In genomic region chr9:116651414-116651813, GRCm38 (mm10) we compare ENCODE assay signal across 15 mouse cellular contexts.
DNase-seq lines count a peak whose midpoint lies in the region; ATAC-seq and TF ChIP-seq lines count a peak whose summit lies in the region.
"Had no signal": no experiment of that assay in that cellular context is flagged by ENCODE, and none has a peak within 500 bp of the region (broad histone marks: within the 10 kb centered on the region; RNA-seq: fewer than 3 reads in every experiment).

No protein-coding gene starts in this region.

- no peak for DNase-seq in heart, adult 2 months
- no peak for DNase-seq in heart, postnatal 14 days
- no peak for DNase-seq in liver, postnatal 0 days
- no peak for DNase-seq in liver, embryonic 11.5 days (ENCODE audit: low spot score)
- DNase-seq in Patski (ENCODE audit: low read depth, low spot score), result no peak
- no peak for DNase-seq in urinary bladder, adult 2 months (ENCODE audit: low spot score)
- DNase-seq in urinary bladder, adult 18-20 months (ENCODE audit: low spot score in 2 of 2), result no peak
- DNase-seq: cerebellum, postnatal 36 days; kidney, postnatal 25 days had no signal

- no peak for TF ChIP-seq EP300 in heart, adult 2 months (IDR thresholded peaks at IDR 0.05; ENCODE audit: insufficient read depth, low read depth, low read length)
- TF ChIP-seq EP300 in liver, postnatal 0 days (IDR thresholded peaks at IDR 0.05; ENCODE audit: low read depth), result no peak

- no peak overlapping the region for H3K4me2 ChIP-seq in liver, postnatal 0 days (ENCODE audit: low read depth, low read length)
- no peak overlapping the region for H3K4me2 ChIP-seq in liver, embryonic 11.5 days
- H3K4me2 ChIP-seq: hindbrain, embryonic 14.5 days had no signal

- intact Hi-C loops in heart, adult 2 months (cut with DNase I), result loop anchor here (5.0 kb wide), 1 partner anchor 224 kb away; no protein-coding TSS in a partner anchor
- intact Hi-C loops in heart, postnatal 14 days (cut with DNase I), result no loop called here

- no peak overlapping the region for H3K9ac ChIP-seq in heart, adult 2 months (ENCODE audit: low read depth, low read length)
- no peak overlapping the region for H3K9ac ChIP-seq in liver, postnatal 0 days (replicated peaks)
- no peak overlapping the region for H3K9ac ChIP-seq in liver, embryonic 11.5 days (ENCODE audit: low read depth, low read length)
- H3K9ac ChIP-seq: hindbrain, embryonic 14.5 days had no signal

- no peak for TF ChIP-seq POLR2A in heart, adult 2 months (IDR thresholded peaks at IDR 0.05; ENCODE audit: insufficient read depth, low read depth, low read length)

- no peaks in the 10 kb centered on the region for H3K79me2 ChIP-seq in heart, adult 2 months (replicated peaks; ENCODE audit: control insufficient read depth, insufficient read depth, low read length)

- ATAC-seq in liver, postnatal 0 days, result no peak
- ATAC-seq in liver, embryonic 11.5 days (replicated peaks; ENCODE audit: low FRiP score), result no peak
- no peak for ATAC-seq in Patski
- ATAC-seq: forebrain, embryonic 14.5 days; intestine, embryonic 16.5 days; midbrain, embryonic 16.5 days had no signal

- H3K36me3 ChIP-seq in heart, adult 2 months (ENCODE audit: control insufficient read depth, insufficient read depth, low read length), result no peaks in the 10 kb centered on the region
- H3K36me3 ChIP-seq in liver, postnatal 0 days (replicated peaks; ENCODE audit: insufficient read depth, low read length), result no peaks in the 10 kb centered on the region
- H3K36me3 ChIP-seq in liver, embryonic 11.5 days (ENCODE audit: control insufficient read depth, insufficient read depth, low read length), result no peaks in the 10 kb centered on the region
- no peaks in the 10 kb centered on the region for H3K36me3 ChIP-seq in E14TG2a.4 (ENCODE audit: insufficient read depth, low read length)

- H3K9me3 ChIP-seq in liver, postnatal 0 days (ENCODE audit: low read length), result no peaks in the 10 kb centered on the region
- H3K9me3 ChIP-seq in liver, embryonic 11.5 days (ENCODE audit: control insufficient read depth, low read length), result no peaks in the 10 kb centered on the region
- no peaks in the 10 kb centered on the region for H3K9me3 ChIP-seq in E14TG2a.4 (ENCODE audit: low read length)

- H3K27me3 ChIP-seq in heart, adult 2 months (ENCODE audit: control insufficient read depth, insufficient read depth, low read length), result no peaks in the 10 kb centered on the region
- no peaks in the 10 kb centered on the region for H3K27me3 ChIP-seq in liver, postnatal 0 days (ENCODE audit: insufficient read depth, low read length)
- no peaks in the 10 kb centered on the region for H3K27me3 ChIP-seq in liver, embryonic 11.5 days (replicated peaks; ENCODE audit: control insufficient read depth, insufficient read depth, low read length)
- H3K27me3 ChIP-seq in E14TG2a.4 (ENCODE audit: insufficient read depth, low read length) (no peaks in the 10 kb centered on the region), Patski (no peaks in the 10 kb centered on the region)
- H3K27me3 ChIP-seq: megakaryocyte, embryonic 14.5 days had no signal

- POLR2A ChIA-PET in Patski (lab: Charles Lee), result no interaction called here

- no peaks in the 10 kb centered on the region for H3K4me1 ChIP-seq in heart, adult 2 months (ENCODE audit: control insufficient read depth, insufficient read depth, low read length)
- no peaks in the 10 kb centered on the region for H3K4me1 ChIP-seq in liver, postnatal 0 days (ENCODE audit: insufficient read depth)
- H3K4me1 ChIP-seq in liver, embryonic 11.5 days (replicated peaks; ENCODE audit: control insufficient read depth, insufficient read depth, low read length), result no peaks in the 10 kb centered on the region
- H3K4me1 ChIP-seq in E14TG2a.4 (replicated peaks; ENCODE audit: low read depth, low read length), result peaks cover 11% of the 10 kb centered on the region
- H3K4me1 ChIP-seq: megakaryocyte, embryonic 14.5 days had no signal

- CTCF ChIA-PET in Patski (lab: Charles Lee), result interaction anchor here (1.1 kb wide), 1 partner anchor 26 kb away, joined by 3 read pairs; no protein-coding TSS in a partner anchor

- in situ Hi-C loops in Patski (cut with MboI; ENCODE audit: low pct_unique_long_range_greater_than_20kb), result no loop called here

- TF ChIP-seq CTCF in heart, adult 2 months (IDR thresholded peaks at IDR 0.05), result peak; percentile 36
- TF ChIP-seq CTCF in liver, postnatal 0 days (IDR thresholded peaks at IDR 0.05; ENCODE audit: low read depth), result peak; percentile 33
- TF ChIP-seq CTCF in E14TG2a.4 (conservative IDR thresholded peaks at IDR 0.05; ENCODE audit: low read length) (peak; percentile 65), Patski (IDR thresholded peaks at IDR 0.05) (peak; percentile 46)

- no peak overlapping the region for H3K27ac ChIP-seq in heart, adult 2 months
- H3K27ac ChIP-seq in liver, postnatal 0 days (ENCODE audit: low read depth), result no peak overlapping the region
- H3K27ac ChIP-seq in liver, embryonic 11.5 days (ENCODE audit: low read depth, low read length), result no peak overlapping the region
- H3K27ac ChIP-seq: hindbrain, embryonic 14.5 days had no signal

- H3K4me3 ChIP-seq in heart, adult 2 months, result no peak overlapping the region
- H3K4me3 ChIP-seq in liver, postnatal 0 days (ENCODE audit: low read depth, low read length), result no peak overlapping the region
- no peak overlapping the region for H3K4me3 ChIP-seq in liver, embryonic 11.5 days (ENCODE audit: low read depth, low read length)
- H3K4me3 ChIP-seq in E14TG2a.4 (replicated peaks; ENCODE audit: low read length), result no peak overlapping the region
- H3K4me3 ChIP-seq: megakaryocyte, embryonic 14.5 days had no signal

- WGBS in heart, adult 2 months, result 97% methylated on average over 1 of the region's 1 CpGs
- 78% methylated on average over 1 of the region's 1 CpGs for WGBS in liver, postnatal 0 days (ENCODE audit: insufficient replicate concordance)
- WGBS in liver, embryonic 11.5 days, result 86% methylated on average over 1 of the region's 1 CpGs
